Mouse (Mus musculus) adrenal gland, adult 8-10 months (tissue): ENCODE results near the gene Smarca1. TPM values are rescaled to one million over a fixed set of nuclear protein-coding genes. Genes with fewer than 3 reads are reported as not detected.

ENCODE experiments used
- DNase-seq: peaks from one replicate; pipeline ENCODE4 v3.0.0; 2022
- total RNA-seq, 4 experiments: library from RNA; stranded (reverse); gene quantifications; 2 replicates each; pipeline ENCODE4 v1.2.4; 2022

Smarca1 gene
- total RNA-seq, 4 experiments from 2014 or later: 21.9 to 65.0 (median 41.6) TPM

- DNase-seq: no peak
These were observed 132.6 kb downstream of the Smarca1 start for GRCm38 (mm10) chrX:47760212-47760611.

Other genes with a start within 250 kb of the Smarca1 start
- gene Ocrl, start 19.4 kb upstream of the Smarca1 start, total RNA-seq: 10 to 100 TPM; 54.2 to 95.2 (median 75.8) TPM
- 10 to 100 TPM in 2 of 4 experiments, 1 to 10 TPM in 2; 1.9 to 40.1 (median 11.4) TPM for gene Apln, start 141.9 kb upstream of the Smarca1 start, total RNA-seq
- 1 to 10 TPM; 1.1 to 2.6 (median 1.5) TPM for gene Xpnpep2, start 215.8 kb upstream of the Smarca1 start, total RNA-seq